Mouse (Mus musculus) hematopoietic stem cell, adult 5-6 weeks (primary cell): ENCODE data around the gene Glis3. TPM values are rescaled to one million over a fixed set of nuclear protein-coding genes. Genes with fewer than 3 reads are reported as not detected.

Source experiments
- ATAC-seq, 2 experiments: fragments of 125-278 bp in 1 of 2; replicated peaks in 1 of 2; 2 replicates each; pipeline ENCODE4 v1.8.0; 2016 to 2017; ENCODE audit warnings: inconsistent platforms in 2 of 2, mild to moderate bottlenecking in 2 of 2, moderate number of reproducible peaks in 2 of 2, low read depth in 1 of 2, moderate TSS enrichment in 1 of 2; ENCODE audit not compliant: low FRiP score in 2 of 2, poor library complexity in 2 of 2, severe bottlenecking in 2 of 2, insufficient read depth in 1 of 2, low TSS enrichment in 1 of 2
- total RNA-seq: library from RNA; stranded (forward); fragments of 172-1452, 232-1000 nt; gene quantifications from 2 replicates; pipeline ENCODE4 v1.2.3, GENCODE M21; 2017

The Glis3 gene
- total RNA-seq, 1 experiment from 2014 or later, result 0.25 TPM

DNA sequence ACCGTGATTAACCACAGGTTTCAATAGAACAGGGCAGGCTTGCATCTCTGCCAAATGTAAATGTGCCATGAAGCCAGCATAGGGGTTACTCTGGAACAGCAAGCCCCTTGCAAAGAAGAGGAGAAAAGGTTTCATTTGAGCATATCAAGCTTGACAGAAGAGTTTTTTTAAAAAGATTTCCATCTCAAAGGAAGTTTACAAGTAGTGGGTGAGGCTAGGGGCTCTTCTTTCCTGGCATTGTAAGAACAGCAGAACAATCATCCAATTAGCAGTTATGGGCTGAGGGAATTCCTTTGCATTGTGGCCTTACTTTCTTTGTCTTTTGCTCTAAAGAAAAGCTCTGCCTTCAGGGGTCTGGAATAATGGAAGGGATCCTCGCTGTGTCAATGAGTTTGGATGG, 113.3 kb downstream of the Glis3 start:
- ATAC-seq, result no peak

- no peak for ATAC-seq
Measured at GRCm38 (mm10) chr19:28561697-28562002, 118.2 kb downstream of the Glis3 start.

DNA sequence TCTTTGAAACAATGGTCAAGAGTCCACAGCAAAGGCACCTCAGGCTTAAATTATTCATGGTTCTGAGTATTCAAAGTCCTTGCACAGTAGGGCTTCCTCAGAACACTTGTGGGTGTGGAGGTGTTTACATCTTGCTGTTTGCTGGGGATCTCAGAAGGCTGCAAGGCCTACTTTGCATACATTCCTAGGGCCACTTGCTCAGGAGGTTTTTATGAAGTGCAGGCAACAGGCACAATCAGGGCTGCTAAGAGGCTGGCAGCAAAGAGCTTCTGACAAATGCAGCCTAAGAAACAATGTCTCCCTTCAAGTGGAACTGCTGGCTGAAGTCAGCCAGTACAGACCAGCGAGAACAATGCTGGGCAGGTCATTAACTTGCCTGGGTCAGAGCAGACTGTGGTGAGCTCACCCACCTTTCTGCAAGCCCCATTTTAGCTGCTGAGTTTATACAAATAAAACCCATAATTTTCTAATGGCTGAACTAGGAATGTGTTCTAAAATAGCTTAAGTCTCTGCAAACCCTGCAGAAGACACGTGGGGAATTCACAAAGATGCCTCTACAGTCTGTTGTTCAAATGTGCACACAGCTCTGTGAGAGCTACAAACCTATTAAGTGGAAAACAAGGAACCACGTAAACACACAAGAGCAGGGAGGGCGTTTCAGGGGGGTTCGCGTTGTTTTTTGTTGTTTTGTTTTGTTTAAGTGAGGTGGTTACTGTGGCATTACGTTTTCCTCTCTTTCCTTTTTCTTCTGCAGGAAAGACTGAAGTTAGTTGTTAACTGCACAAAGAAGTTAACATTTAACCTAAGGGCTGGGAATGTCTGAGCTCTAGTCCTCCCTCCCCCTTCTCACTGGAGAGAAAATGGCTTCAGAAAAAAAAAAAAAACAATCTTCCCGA, 118.8 kb downstream of the Glis3 start:
- no peak for ATAC-seq

DNA sequence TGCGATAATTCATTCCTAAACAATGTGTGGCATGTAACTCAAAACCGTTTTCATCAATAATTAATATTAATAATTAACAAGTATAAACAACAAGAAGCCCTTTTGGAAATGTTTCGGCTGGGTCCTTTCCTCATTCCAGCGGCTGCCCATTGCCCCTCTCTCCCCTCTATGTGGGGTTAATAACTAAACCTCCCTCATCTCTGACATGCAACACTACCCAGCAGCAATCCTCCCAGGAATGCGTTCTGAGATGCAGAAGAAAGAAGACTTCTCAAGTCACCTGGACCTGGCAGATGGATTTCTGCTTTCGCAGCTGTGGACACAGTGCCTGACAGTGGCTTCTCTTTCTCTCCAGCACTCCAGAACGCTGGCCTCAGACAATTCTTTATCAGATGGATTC, 120.0 kb downstream of the Glis3 start:
- ATAC-seq, result no peak

DNA sequence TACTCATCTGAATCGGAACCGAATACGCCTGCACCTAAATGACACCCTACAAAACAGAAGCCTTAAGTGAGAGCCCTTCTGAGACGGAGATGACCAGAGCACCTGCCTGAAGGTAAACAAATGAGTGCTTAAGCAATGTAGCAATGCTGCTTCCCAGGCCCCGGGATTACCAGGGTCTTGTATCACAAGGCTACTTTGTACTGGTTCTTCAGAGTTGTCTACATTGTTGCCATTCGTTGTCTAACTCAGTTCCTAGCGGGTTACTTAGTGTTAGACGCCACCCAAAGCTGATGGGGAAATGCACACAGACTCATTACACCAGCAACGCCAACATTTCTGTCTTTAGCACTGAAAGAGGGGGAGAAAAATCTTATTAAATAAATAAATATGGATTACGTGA, 120.5 kb downstream of the Glis3 start:
- no peak for ATAC-seq

- ATAC-seq, result no peak
Measured at GRCm38 (mm10) chr19:28558661-28559060, 121.2 kb downstream of the Glis3 start.

DNA sequence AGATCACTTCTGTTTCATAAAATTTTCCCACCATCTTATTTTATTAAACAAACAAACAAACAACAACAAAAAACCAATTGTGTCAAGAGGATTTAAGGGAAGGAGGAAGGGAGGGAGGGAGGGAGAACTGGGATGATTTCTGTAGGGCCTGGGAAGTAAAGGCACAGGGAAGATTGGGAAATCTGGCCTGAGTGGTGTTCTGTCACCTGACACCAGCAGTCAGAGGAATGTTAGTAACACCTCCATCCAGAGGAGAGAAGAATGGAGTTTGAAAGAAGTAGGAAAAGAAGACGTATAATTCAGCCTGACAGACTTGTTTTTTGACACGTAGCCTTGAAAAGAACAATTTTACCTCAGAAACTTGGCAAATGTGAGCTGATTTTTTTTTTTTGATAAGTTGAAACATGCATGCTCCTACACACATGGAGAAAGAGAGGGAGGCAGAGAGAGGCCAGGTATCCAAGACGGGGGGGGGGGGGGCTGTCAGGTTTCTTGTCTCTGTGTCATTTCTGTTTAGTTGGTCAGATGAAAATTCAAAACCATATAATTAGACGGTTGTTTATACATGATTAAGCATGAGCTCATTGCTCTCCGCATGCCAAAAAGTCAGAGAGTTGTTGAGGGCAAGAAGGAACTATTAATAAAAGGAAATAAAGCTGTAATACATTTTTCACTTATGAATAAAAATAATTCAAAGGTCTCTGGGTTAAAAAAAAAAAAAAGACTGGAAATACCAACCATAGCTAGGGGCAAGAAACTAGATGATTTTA, 122.1 kb downstream of the Glis3 start:
- ATAC-seq, result no peak

- ATAC-seq, result no peak
Measured at GRCm38 (mm10) chr19:28555181-28555929, 124.5 kb downstream of the Glis3 start.

GRCm38 (mm10) chr19:28550611-28551010, 129.3 kb downstream of the Glis3 start:
- no peak for ATAC-seq

GRCm38 (mm10) chr19:28546933-28547332, 132.9 kb downstream of the Glis3 start:
- ATAC-seq, result no peak

- ATAC-seq, result no peak
Measured at GRCm38 (mm10) chr19:28545493-28545892, 134.4 kb downstream of the Glis3 start.

- no peak for ATAC-seq
Measured at GRCm38 (mm10) chr19:28538813-28539212, 141.1 kb downstream of the Glis3 start.

GRCm38 (mm10) chr19:28534964-28535363, 144.9 kb downstream of the Glis3 start:
- no peak for ATAC-seq

DNA sequence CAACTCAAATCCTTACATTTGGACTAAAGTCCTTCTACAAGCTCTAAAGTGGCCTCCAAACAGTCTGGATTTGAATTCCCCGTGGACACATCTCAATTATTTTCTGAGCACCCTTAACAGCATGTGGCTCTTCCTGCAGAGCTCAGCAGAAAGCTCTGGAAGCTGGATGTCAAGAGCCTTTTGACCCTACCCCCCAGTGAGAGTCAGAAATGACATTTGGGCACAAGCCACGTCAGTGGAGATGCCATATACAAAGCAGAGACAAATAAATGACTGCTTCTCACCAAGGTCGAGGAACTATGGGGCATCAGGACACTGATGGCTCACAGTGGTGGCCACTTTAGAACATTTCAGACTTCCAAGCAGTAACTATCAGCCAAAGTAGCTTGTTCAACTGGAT, 146.3 kb downstream of the Glis3 start:
- no peak for ATAC-seq

DNA sequence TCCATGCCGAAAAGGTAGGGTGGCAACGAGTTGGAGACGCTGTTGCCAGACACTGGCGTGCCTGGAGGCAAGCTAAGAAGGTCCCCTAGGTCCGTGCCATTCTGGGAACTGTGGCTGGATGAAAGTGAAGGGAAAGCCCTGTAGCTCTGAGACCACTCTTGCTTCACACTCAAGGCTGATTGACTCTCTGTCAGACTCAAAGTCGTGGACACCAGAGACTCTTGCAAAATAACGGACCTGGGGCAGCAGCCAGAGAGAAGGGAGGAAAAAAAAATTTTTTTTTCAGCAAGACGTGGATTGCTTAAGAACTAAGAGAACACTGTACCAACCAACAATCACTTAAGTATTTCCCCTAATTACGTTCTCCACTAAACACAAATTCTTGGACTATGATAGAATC, 148.1 kb downstream of the Glis3 start:
- no peak for ATAC-seq

DNA sequence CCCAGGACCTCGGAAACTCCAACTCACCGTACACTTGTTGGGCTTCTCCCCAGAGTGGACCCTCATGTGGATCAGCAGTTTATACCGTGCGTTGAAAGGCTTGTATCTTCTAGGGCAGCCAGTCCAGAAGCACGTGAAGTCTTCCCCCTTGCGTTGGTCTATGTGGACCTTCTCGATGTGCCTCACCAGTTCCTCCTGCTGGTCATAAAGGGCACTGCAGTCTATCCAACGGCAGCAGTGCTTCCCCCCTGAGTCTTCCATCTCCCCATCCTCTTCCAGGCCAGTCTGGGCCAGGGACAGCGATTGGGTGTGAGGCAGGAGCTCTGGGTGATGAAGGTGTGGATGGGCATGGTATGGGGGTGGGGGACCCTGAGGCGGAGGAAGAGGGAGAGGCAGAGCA, 149.0 kb downstream of the Glis3 start:
- peak; percentile 65 to 80 for ATAC-seq

DNA sequence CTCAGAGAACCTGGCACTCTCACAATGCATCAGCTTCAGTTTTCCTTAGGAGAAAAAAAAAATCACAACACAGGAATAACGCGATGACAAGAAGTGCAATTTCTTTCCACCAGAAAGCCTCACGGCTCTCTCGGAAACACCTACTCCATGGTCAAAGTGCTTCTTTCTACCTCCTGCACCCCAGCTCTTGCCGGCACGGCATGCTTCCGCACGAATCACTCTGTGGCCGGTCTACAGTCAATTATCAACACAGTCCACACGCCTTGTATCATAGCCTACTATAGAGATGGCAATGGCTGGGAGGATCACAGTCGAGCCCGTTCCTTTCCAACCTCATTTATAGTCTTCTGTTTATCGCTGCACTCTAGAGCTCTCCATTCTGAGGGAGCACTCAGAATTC, 150.9 kb downstream of the Glis3 start:
- no peak for ATAC-seq

DNA sequence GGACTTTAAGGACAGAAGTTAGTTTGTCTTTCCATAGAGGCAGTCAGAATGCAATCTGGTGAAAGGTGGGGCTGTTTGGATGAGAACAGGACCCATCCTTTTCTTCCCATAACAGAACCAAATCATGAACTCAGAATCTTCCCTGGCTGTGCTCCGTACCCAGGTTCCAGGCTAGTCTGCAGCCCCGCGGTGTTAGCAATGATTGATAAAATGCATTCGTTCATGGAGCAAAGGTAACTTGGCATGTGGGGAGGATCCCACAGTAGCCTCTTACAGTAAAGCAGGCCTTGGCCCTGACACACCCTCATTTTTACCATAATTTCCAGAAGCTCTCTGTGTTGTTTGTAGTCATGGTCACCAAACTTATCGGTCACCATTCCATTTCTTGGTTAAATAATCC, 152.4 kb downstream of the Glis3 start:
- ATAC-seq, result no peak
